Mouse (Mus musculus) right cerebral cortex, adult 18-20 months (tissue): ENCODE results near the gene Ankrd28.
"Not testable (repeated sequence)": the region's sequence is repeated elsewhere in the genome, so short reads cannot be mapped to it uniquely, and the experiment has no call there.

ENCODE experiments used
- DNase-seq: peaks from one replicate; pipeline ENCODE4 v3.0.0; 2022; ENCODE audit warnings: mixed read lengths

Ankrd28 gene

GRCm38 (mm10) chr14:31830571-31831369 lies at the start of gene Ankrd28:
TSS of gene Ankrd28 (minus strand) at chr14:31830651.
- DNase-seq, result peak; percentile 96

DNA sequence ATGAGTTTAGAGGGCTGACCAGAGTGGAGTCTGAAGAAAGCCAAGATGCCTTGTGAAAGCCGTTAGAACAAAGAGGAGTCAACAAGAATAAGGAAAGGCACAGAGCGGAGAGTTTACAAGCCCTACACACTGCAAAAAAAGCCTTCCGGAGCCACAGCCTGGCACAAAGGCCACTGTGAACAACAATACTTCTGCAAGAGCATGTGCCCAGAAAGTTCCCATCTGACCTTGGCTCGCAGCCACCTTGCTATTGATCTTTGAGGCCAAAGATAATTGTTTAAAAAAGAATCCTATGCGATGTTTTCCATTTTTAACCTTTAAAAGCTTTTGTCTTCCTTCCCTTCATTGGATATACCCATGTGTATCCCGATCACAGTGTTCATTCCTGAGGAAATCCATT lies 49.0 kb upstream of the Ankrd28 start:
- DNase-seq, result no peak

- no peak for DNase-seq
These were observed 41.7 kb upstream of the Ankrd28 start for GRCm38 (mm10) chr14:31872130-31872529.

GRCm38 (mm10) chr14:31870436-31870835 lies 40.0 kb upstream of the Ankrd28 start:
- DNase-seq, result no peak

DNA sequence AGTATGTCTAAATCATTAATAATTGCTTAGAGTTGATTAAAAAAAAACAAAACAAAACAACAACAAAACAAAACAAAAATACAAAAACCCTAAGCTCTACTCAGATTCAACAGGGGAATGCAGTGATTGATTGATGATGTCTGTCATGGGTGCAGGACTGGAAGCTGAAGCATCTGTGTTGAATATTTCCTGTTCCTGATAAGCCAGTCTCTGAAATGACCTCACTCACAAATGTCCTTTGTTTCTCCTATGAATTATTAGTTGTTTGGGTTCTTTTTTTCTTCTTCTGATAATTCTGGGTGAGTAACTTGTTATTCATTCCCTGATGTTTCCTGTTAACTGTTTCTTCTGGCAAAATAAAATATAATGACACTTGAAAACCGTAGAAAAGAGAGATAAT lies 38.1 kb upstream of the Ankrd28 start:
- DNase-seq, result no peak

DNA sequence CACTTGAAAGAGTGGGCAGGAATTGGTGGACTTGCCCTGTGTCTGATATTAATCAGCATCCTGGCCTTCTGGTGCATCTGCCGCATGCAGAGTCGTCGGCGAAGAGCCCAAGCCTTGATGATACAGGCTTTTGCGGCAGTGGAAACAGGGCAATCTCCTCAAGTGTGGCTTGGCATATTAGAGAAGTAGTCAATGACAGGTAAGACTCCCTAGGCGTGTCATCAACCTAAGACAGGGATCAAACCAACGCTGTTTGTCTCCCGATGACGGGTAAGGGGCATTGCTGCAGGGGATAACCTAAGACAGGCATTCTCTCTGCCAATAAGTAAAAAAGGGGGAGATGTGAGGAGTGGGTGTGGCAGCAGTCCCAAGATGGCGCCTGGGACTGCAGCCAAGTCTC lies 35.9 kb upstream of the Ankrd28 start:
- DNase-seq, result not testable (repeated sequence)

- DNase-seq, result no peak
These were observed 28.2 kb upstream of the Ankrd28 start for GRCm38 (mm10) chr14:31858679-31859078.

- DNase-seq, result peak; percentile 87
These were observed 26.9 kb upstream of the Ankrd28 start for GRCm38 (mm10) chr14:31857096-31857975.

DNA sequence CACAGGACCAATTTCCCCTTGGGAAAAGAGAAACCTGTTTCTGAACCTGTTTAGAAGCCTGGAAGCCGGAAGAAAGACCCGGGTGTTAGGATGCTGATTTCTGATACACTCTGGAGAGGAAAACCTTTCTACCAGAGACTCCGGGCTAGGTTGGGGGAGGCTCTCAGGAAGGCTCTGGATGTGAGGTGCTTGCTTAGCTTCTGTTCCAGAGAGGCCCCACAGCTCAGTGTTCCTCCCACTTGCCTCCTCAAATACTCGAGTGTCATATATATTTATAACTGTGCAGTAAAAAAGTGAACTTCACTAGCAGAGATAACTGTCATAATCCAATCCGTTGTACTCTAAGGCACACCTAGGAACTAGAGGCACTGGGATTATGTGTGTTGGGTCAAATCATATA lies 25.6 kb upstream of the Ankrd28 start:
- DNase-seq, result peak; percentile 70

GRCm38 (mm10) chr14:31854667-31855066 lies 24.2 kb upstream of the Ankrd28 start:
- DNase-seq, result peak; percentile 64

DNA sequence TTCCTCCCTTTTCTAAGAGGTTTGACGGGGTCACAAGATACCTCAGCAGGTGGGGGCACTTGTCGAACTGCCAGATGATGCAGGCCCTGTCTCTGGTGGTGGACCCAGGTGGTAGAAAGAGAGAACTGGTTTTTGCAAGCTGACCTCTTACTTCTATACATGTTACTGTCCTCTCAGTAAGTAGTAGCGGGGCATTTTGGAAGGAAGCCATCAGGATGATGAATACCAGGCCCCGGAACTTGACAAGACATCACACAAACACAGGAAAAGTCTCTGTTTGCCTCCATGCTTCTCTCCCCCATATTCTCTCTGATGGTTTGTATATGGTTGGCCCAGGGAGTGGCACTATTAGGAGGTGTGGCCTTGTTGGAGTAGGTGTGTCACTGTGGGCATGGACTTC lies 13.1 kb upstream of the Ankrd28 start:
- no peak for DNase-seq

- no peak for DNase-seq
These were observed 1.6 kb upstream of the Ankrd28 start for GRCm38 (mm10) chr14:31832022-31832421.

DNA sequence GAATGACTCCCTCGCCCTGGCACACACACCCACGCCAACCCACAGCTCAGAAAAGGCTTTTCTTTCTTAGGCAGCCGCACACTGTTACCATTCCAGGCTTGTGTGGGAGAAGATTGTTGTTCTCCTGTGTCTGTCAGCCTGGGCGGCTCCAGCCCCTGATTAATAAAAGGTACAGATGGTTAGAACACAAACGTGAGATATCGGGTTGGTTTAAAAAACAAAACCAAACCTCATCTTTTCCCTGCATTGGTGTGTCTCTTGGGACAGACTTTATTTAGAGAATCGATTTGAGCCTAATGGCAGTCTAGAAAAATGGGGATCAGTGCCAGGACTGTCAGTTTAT lies 890 bp upstream of the Ankrd28 start:
- peak; percentile 80 for DNase-seq

DNA sequence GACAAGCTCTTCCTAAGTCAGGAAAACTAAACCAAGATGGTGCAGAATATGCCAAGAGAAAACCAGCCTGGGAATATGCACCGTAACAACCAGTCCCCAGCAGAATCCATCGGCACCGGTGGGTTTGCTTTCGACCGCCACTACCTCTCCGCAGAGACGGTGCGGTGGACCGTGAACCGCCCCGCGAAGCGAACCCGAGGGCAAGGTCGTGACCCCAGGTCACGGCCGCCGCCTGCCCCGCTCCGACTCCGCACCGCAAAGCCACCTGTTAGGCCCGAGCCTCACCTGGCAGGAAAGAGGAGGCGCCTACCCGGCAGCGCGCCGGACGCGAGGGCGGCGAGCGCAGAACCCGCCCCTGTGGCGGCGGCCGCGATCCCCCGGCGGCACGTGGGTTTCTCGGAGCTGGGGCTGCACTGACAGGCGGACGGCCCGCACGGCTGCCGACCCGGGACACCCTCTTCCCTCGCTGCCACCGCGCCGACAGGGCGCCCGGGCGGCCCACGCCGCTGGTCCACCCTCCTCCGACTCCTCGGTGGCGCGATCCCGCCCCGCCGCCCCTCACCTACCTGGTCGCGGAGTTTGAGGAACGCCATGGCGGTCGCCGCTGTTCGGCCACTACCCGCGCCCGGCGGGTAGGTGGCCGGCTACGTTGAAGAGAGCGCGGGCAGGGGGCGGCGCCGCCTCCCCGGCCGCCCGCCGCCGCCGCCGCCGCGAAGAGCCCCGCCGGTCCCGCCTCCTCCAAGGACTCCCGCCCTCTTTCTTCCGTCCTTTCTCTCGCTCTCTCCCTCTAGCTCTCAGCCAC lies 489 bp downstream of the Ankrd28 start:
- DNase-seq, result peak; percentile 58

DNA sequence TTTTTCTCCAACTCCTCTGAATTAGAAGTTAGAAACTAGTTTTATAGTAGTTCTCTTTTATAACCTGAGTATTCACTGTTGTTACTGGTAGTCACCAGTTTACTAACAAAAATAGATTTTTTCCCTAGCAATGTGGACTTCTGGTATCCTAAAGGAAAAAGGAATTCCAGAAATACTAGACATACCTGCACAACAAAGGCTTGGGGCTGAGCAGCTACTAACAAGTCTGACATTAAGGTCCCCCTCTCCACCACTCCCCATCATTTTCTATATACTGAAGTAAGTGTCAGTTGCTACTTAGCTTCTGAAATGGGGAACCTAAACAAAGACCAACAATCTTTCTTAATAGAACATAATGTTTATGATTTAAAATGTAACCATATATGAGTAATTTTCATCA lies 3.2 kb downstream of the Ankrd28 start:
- no peak for DNase-seq

- no peak for DNase-seq
These were observed 20.5 kb downstream of the Ankrd28 start for GRCm38 (mm10) chr14:31809942-31810341.

DNA sequence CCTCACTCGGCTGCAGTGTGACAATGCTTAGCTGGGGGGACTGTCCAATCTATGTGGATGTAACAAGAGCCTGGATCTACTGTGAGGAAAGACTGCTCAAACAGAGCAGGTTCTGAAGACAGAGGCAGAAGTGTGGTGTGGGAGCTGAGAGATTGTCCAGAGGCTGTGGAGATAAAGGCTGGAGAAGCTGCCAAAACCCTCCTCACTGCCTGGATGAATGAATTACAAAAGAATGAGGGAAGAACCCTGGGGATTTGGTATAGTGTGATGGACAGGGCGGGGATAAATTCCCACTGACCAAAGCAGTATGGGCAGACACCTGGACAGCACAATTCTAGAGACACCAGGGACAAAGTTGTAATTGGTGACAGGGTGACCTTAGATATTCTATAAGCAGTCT lies 26.7 kb downstream of the Ankrd28 start:
- DNase-seq, result no peak

GRCm38 (mm10) chr14:31800976-31801375 lies 29.5 kb downstream of the Ankrd28 start:
- no peak for DNase-seq

DNA sequence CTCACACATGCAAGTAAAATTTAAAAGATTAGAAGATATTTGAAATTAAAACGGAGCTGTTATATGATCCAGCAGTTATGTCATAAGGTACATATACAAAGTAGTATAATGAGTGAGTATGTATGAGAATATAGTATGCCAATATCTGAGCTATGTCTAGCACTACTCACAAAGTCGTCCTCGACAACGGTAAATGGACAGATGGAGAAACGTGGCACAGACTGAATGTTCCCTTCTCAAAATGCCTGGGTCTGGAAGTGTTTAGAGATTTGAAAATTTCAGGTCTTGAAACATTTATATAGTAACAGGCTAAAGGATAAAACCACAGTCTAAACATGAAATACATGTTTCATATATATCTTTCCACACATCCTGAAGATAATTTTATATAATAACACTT lies 30.0 kb downstream of the Ankrd28 start:
- no peak for DNase-seq

GRCm38 (mm10) chr14:31798937-31799336 lies 31.5 kb downstream of the Ankrd28 start:
- DNase-seq, result no peak

GRCm38 (mm10) chr14:31795535-31795934 lies 34.9 kb downstream of the Ankrd28 start:
- no peak for DNase-seq

- DNase-seq, result no peak
These were observed 35.7 kb downstream of the Ankrd28 start for GRCm38 (mm10) chr14:31794776-31795126.
